Mouse (Mus musculus) layer of hippocampus, adult 18-20 months (tissue): ENCODE results near the gene Speg. TPM values are rescaled to one million over a fixed set of nuclear protein-coding genes. Genes with fewer than 3 reads are reported as not detected.

Source experiments
- total RNA-seq, 2 experiments: library from RNA; stranded (reverse); gene quantifications; 2 replicates each; pipeline ENCODE4 v1.2.3; 2021

The Speg gene
- total RNA-seq, 2 experiments from 2014 or later, result 168 to 178 TPM

Other genes with a start within 250 kb of the Speg start
- gene Slc23a3, start 241.4 kb upstream of the Speg start, total RNA-seq, result under 1 TPM; 0.15 to 0.47 TPM
- gene Cnppd1, start 232.6 kb upstream of the Speg start, total RNA-seq, result 10 to 100 TPM; 29.3 to 31.7 TPM
- 100 to 1,000 TPM; 183 to 185 TPM for gene Retreg2, start 232.5 kb upstream of the Speg start, total RNA-seq
- 10 to 100 TPM; 35.1 to 38.9 TPM for gene Zfand2b, start 206.7 kb upstream of the Speg start, total RNA-seq
- gene Abcb6, start 194.9 kb upstream of the Speg start, total RNA-seq, result 10 to 100 TPM; 26.8 to 30.3 TPM
- 10 to 100 TPM; 26.1 to 26.8 TPM for gene Ankzf1, start 183.1 kb upstream of the Speg start, total RNA-seq
- gene Atg9a, start 183.1 kb upstream of the Speg start, total RNA-seq, result 100 to 1,000 TPM; 108 to 115 TPM
- 10 to 100 TPM; 12.0 to 13.4 TPM for gene Glb1l, start 164.5 kb upstream of the Speg start, total RNA-seq
- 10 to 100 TPM; 77.3 to 86.6 TPM for gene Stk16, start 164.5 kb upstream of the Speg start, total RNA-seq
- gene Tuba4a, start 155.4 kb upstream of the Speg start, total RNA-seq, result 100 to 1,000 TPM; 524 to 572 TPM
- not detected for gene A630095N17Rik, start 143.2 kb upstream of the Speg start, total RNA-seq
- gene Dnajb2, start 138.9 kb upstream of the Speg start, total RNA-seq, result 100 to 1,000 TPM in 1 of 2 experiments, 10 to 100 TPM in 1; 93.4 to 100 TPM
- gene Ptprn, start 110.8 kb upstream of the Speg start, total RNA-seq, result 100 to 1,000 TPM; 399 to 401 TPM
- 100 to 1,000 TPM; 104 to 114 TPM for gene Resp18, start 96.9 kb upstream of the Speg start, total RNA-seq
- gene Dnpep, start 57.3 kb upstream of the Speg start, total RNA-seq, result 10 to 100 TPM; 49.2 to 50.0 TPM
- under 1 TPM; 0.48 to 0.69 TPM for gene Des, start 15.0 kb upstream of the Speg start, total RNA-seq
- 10 to 100 TPM; 66.4 to 69.1 TPM for gene Gmppa, start 60.6 kb downstream of the Speg start, total RNA-seq
- gene Asic4, start 75.1 kb downstream of the Speg start, total RNA-seq, result 1 to 10 TPM; 7.3 to 8.1 TPM
- 10 to 100 TPM; 90.3 to 91.5 TPM for gene Chpf, start 104.0 kb downstream of the Speg start, total RNA-seq
- 10 to 100 TPM; 68.6 to 70.6 TPM for gene Tmem198, start 104.2 kb downstream of the Speg start, total RNA-seq
- gene Obsl1, start 131.2 kb downstream of the Speg start, total RNA-seq, result 10 to 100 TPM; 18.3 to 19.2 TPM
- 10 to 100 TPM; 13.1 to 14.5 TPM for gene Inha, start 131.8 kb downstream of the Speg start, total RNA-seq
- gene Stk11ip, start 146.2 kb downstream of the Speg start, total RNA-seq, result 10 to 100 TPM; 22.8 to 24.2 TPM
- gene Slc4a3, start 171.0 kb downstream of the Speg start, total RNA-seq, result 100 to 1,000 TPM; 109 to 111 TPM